Mouse (Mus musculus): ENCODE data around the gene Inhbe. TPM values are rescaled to one million over a fixed set of nuclear protein-coding genes. Genes with fewer than 3 reads are reported as not detected.

The Inhbe gene
- polyA plus RNA-seq, 1 experiment from 2014 or later, result 0.05 TPM

- H3K4me3 ChIP-seq (replicated peaks), result peak within 1 kb of the TSS; percentile 54
- peak within 1 kb of the TSS; percentile 37; the same call in 1 of the 2 replicates for H3K9ac ChIP-seq
- H3K4me1 ChIP-seq, result peaks cover 15% of the 10 kb centered on the region; the same call in 1 of the 2 replicates
- H3K27me3 ChIP-seq (replicated peaks), result peaks cover 10% of the 10 kb centered on the region
- H3K27ac ChIP-seq, result peak within 1 kb of the TSS; percentile 95
- ATAC-seq (ENCODE audit: insufficient read depth, low FRiP score, low read depth), result no peak
- no peaks in the 10 kb centered on the region for H3K9me3 ChIP-seq
- peak within 1 kb of the TSS; percentile 93 for H3K4me2 ChIP-seq
- no peaks in the 10 kb centered on the region for H3K36me3 ChIP-seq
- WGBS, result under 1% methylated on average over 29 of the region's 29 CpGs
Measured at GRCm38 (mm10) chr10:127341891-127342639, 12.1 kb downstream of the Inhbe start, which contains the start of gene Gli1. Gene Gli1 (minus strand): TSS chr10:127341974.

GRCm38 (mm10) chr10:127341360-127341690 lies 12.9 kb downstream of the Inhbe start:
- 1% methylated on average over 10 of the region's 11 CpGs for WGBS
- Histone ChIP-seq H3K27ac (peak overlapping the region; percentile 95), H3K27me3 (replicated peaks) (peaks cover 10% of the 10 kb centered on the region), H3K9me3 (no peaks in the 10 kb centered on the region), H3K36me3 (no peaks in the 10 kb centered on the region), H3K4me2 (peak overlapping the region; percentile 93), H3K9ac (peak overlapping the region; percentile 37; the same call in 1 of the 2 replicates), H3K4me1 (peaks cover 15% of the 10 kb centered on the region; the same call in 1 of the 2 replicates), H3K4me3 (replicated peaks) (peak overlapping the region; percentile 54)
- no peak for ATAC-seq (ENCODE audit: insufficient read depth, low FRiP score, low read depth)

- Histone ChIP-seq H3K9ac (peak overlapping the region; percentile 37), H3K27ac (peak overlapping the region; percentile 95), H3K36me3 (no peaks in the 10 kb centered on the region), H3K4me3 (replicated peaks) (peak overlapping the region; percentile 54), H3K4me1 (peaks cover 15% of the 10 kb centered on the region; the same call in 1 of the 2 replicates), H3K4me2 (peak overlapping the region; percentile 93), H3K9me3 (no peaks in the 10 kb centered on the region), H3K27me3 (replicated peaks) (peaks cover 10% of the 10 kb centered on the region)
- under 1% methylated on average over 27 of the region's 27 CpGs for whole genome bisulfite sequencing
- no peak for ATAC-seq (ENCODE audit: insufficient read depth, low FRiP score, low read depth)
Measured at GRCm38 (mm10) chr10:127340577-127341359, 13.4 kb downstream of the Inhbe start.

DNA sequence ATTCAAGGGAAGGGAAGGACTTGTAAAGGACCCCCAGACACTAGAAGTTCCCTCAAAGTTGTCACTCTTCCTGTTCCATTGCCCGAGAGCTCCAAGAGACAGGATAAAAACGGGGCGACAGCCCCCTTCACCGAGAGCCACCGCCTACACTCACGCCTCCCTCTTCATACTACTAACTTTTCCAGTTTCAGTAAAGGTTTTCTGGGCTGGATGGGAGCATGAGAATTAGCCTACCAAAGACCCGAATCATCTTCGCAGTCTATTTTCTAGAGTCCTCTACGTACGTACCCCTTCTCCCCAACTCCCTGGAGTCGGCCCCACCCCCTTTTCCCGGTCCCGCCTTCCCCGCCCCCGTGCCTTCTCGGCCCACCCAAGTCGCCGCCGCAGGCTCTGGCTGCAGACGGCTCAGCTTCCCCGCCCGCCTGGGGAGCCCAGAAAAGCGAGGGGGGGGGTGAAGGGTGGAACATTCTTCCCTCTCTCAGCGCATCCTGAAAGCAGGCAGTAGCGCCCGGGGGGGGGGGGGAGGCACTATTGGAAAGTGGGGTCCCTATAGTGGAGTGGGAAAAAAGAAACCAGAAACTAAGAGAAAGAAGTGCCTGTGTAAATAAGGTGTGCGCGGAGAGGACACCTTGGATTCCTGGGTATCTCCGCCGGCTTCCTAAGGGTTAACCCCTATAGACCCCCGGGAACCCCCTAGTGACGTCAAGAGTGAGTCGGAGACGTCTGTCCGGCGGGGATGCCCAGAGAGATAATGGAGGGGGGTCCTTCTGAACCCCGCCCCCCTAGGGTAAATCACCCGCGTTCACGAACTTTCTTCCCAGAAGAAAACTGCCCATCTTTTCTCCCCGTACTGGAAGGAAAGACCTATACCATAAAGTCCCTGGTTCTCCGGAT lies 14.3 kb downstream of the Inhbe start:
- H3K9me3 ChIP-seq, result no peaks in the 10 kb centered on the region
- peak overlapping the region; percentile 93 for H3K4me2 ChIP-seq
- WGBS, result under 1% methylated on average over 36 of the region's 42 CpGs
- H3K4me1 ChIP-seq, result peaks cover 15% of the 10 kb centered on the region; the same call in 1 of the 2 replicates
- peak overlapping the region; percentile 95 for H3K27ac ChIP-seq
- H3K36me3 ChIP-seq, result no peaks in the 10 kb centered on the region
- peaks cover 10% of the 10 kb centered on the region for H3K27me3 ChIP-seq (replicated peaks)
- H3K9ac ChIP-seq, result peak overlapping the region; percentile 25
- peak overlapping the region; percentile 54 for H3K4me3 ChIP-seq (replicated peaks)
- peak; percentile 34 for ATAC-seq (ENCODE audit: insufficient read depth, low FRiP score, low read depth)

GRCm38 (mm10) chr10:127338930-127339682 lies 15.1 kb downstream of the Inhbe start:
- H3K36me3 ChIP-seq, result no peaks in the 10 kb centered on the region
- WGBS, result under 1% methylated on average over 31 of the region's 31 CpGs
- peak overlapping the region; percentile 54 for H3K4me3 ChIP-seq (replicated peaks)
- peaks cover 15% of the 10 kb centered on the region; the same call in 1 of the 2 replicates for H3K4me1 ChIP-seq
- H3K4me2 ChIP-seq, result peak overlapping the region; percentile 93
- peaks cover 10% of the 10 kb centered on the region for H3K27me3 ChIP-seq (replicated peaks)
- no peaks in the 10 kb centered on the region for H3K9me3 ChIP-seq
- peak overlapping the region; percentile 25; the same call in 1 of the 2 replicates for H3K9ac ChIP-seq
- peak overlapping the region; percentile 95 for H3K27ac ChIP-seq
- ATAC-seq (ENCODE audit: insufficient read depth, low FRiP score, low read depth), result peak; percentile 74

DNA sequence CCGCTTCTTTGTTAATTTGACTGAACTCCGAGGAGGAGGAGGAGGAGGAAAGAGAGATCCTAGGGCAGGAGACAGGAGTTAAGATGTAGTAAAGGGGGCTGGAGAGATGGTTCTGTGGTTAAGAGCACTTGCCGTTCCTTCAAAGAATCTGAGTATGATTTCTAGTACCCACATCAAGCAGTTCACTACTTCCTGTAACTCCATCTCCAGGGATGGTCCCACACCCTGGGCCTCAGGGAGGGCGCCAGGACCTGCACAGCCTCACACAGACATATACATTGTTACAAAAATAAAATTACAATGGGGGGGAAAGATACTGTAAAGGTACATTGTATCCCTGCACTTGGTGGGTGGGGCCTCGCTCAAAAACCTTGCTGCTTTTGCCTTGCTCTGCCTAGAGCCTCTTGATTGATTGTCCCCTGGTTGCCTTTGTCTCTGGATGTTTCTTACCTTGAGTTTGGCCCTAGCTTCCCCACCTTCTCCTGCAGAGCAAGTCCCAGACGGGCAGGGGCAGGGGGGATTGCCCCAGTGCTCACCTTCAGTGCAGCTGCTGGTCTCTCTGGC lies 16.6 kb downstream of the Inhbe start:
- 74% methylated on average over 6 of the region's 6 CpGs for WGBS
- Histone ChIP-seq H3K9ac (no peak overlapping the region), H3K4me1 (peaks cover 13% of the 10 kb centered on the region; the same call in 1 of the 2 replicates), H3K27me3 (replicated peaks) (peaks cover 10% of the 10 kb centered on the region), H3K27ac (no peak overlapping the region), H3K9me3 (no peaks in the 10 kb centered on the region), H3K4me2 (no peak overlapping the region), H3K36me3 (no peaks in the 10 kb centered on the region), H3K4me3 (replicated peaks) (no peak overlapping the region)
- no peak for ATAC-seq (ENCODE audit: insufficient read depth, low FRiP score, low read depth)

DNA sequence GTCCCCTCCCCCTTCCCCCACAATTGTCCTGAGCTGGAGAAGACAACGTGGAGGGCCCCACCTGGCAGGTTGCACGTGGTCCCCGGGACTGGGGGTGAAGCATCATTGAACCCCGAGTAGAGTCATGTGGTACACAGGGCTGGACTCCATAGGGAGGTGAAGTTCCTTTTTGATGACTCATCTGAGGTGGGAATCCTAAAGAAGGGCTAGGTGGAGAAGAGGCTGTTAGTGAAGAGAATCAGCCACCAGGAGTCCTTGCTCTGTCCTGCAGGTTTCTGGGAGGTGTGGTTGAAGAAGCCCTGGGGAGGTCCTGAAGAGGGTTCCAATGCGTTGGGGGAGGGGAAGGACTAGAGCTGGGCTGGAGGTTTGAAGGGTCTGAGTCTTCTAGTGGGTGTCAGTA lies 17.3 kb downstream of the Inhbe start:
- no peak for ATAC-seq (ENCODE audit: insufficient read depth, low FRiP score, low read depth)
- Histone ChIP-seq H3K36me3 (no peaks in the 10 kb centered on the region), H3K4me1 (peaks cover 10% of the 10 kb centered on the region; the same call in 1 of the 2 replicates), H3K9ac (no peak overlapping the region), H3K27ac (no peak overlapping the region), H3K4me3 (replicated peaks) (no peak overlapping the region), H3K9me3 (no peaks in the 10 kb centered on the region), H3K27me3 (replicated peaks) (peaks cover 10% of the 10 kb centered on the region), H3K4me2 (no peak overlapping the region)
- WGBS, result 61% methylated on average over 5 of the region's 5 CpGs

- WGBS, result 64% methylated on average over 1 of the region's 1 CpGs
- H3K36me3 ChIP-seq, result peaks cover 2% of the 10 kb centered on the region; the same call in 1 of the 2 replicates
- 0 out of 2 replicates have a peak, but pooled peaks cover 3% of the 10 kb centered on the region for H3K4me1 ChIP-seq
- no peak overlapping the region for H3K27ac ChIP-seq
- no peak overlapping the region for H3K9ac ChIP-seq
- H3K4me2 ChIP-seq, result no peak overlapping the region
- H3K9me3 ChIP-seq, result no peaks in the 10 kb centered on the region
- no peak for ATAC-seq (ENCODE audit: insufficient read depth, low FRiP score, low read depth)
- H3K27me3 ChIP-seq (replicated peaks), result peaks cover 2% of the 10 kb centered on the region; the same call in 1 of the 2 replicates
- no peak overlapping the region for H3K4me3 ChIP-seq (replicated peaks)
Measured at GRCm38 (mm10) chr10:127335271-127335670, 18.9 kb downstream of the Inhbe start.

- H3K36me3 ChIP-seq, result peaks cover 7% of the 10 kb centered on the region; the same call in 1 of the 2 replicates
Measured at GRCm38 (mm10) chr10:127333152-127333551, 21.1 kb downstream of the Inhbe start.

DNA sequence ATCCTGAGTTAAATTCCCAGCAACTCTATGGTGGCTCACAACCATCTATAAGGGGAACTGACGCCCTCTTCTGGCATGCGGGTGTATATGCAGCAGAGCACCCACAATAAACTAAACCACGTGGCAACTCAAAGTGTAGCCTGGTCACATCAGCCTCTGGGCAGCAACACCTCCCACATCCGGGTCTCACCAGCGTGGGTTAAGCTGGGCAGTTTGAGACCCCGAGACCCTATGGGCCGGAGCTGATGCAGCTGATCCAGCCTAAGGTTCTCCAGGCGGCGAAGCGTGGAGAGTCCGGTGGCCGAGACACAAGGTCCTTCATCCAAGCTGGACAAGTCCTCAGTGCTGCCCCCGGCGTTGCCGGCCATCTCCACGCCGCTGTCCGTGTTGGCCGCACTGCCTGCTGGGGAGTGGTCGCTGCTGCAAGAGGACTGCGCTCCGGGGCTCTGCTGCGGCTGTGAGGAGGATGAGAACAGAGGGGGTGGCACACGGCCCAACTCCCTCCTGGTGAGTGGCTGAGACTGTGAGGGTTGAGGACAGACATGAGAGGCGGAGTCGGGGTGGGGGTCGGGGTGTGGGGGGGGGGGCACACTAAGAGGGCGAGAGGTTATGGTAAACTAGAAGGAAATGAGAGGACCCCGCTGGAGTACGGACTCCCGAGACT lies 21.9 kb downstream of the Inhbe start:
- H3K4me2 ChIP-seq, result peak overlapping the region; percentile 31; the same call in 1 of the 2 replicates
- peaks cover 7% of the 10 kb centered on the region; the same call in 1 of the 2 replicates for H3K27me3 ChIP-seq (replicated peaks)
- H3K4me1 ChIP-seq, result no peaks in the 10 kb centered on the region
- 42% methylated on average over 31 of the region's 31 CpGs for WGBS
- no peaks in the 10 kb centered on the region for H3K9me3 ChIP-seq
- peaks cover 7% of the 10 kb centered on the region; the same call in 1 of the 2 replicates for H3K36me3 ChIP-seq
- H3K4me3 ChIP-seq (replicated peaks), result no peak overlapping the region
- H3K9ac ChIP-seq, result no peak overlapping the region
- no peak overlapping the region for H3K27ac ChIP-seq
- no peak for ATAC-seq (ENCODE audit: insufficient read depth, low FRiP score, low read depth)

More at GRCm38 (mm10) chr10:127333152-127333551, 21.1 kb downstream of the Inhbe start:
- Histone ChIP-seq H3K4me2 (no peak overlapping the region), H3K4me1 (no peaks in the 10 kb centered on the region), H3K27me3 (replicated peaks) (no peaks in the 10 kb centered on the region; the same call in 1 of the 2 replicates), H3K27ac (no peak overlapping the region), H3K9ac (no peak overlapping the region), H3K9me3 (no peaks in the 10 kb centered on the region), H3K4me3 (replicated peaks) (no peak overlapping the region)
- ATAC-seq (ENCODE audit: insufficient read depth, low FRiP score, low read depth), result no peak
- 69% methylated on average over 5 of the region's 5 CpGs for WGBS
